ENCODE assay signal across 29 mouse cellular contexts in genomic region chr5:38365521-38365920, GRCm38 (mm10). TPM values are rescaled to one million over a fixed set of nuclear protein-coding genes. Genes with fewer than 3 reads are reported as not detected.
DNase-seq lines count a peak whose midpoint lies in the region; ATAC-seq and TF ChIP-seq lines count a peak whose summit lies in the region.
"Had no signal": no experiment of that assay in that cellular context is flagged by ENCODE, and none has a peak within 500 bp of the region (broad histone marks: within the 10 kb centered on the region; RNA-seq: fewer than 3 reads in every experiment).

No protein-coding gene starts in this region.

- no peaks in the 10 kb centered on the region for H3K36me3 ChIP-seq in forebrain, embryonic 12.5 days (replicated peaks)
- H3K36me3 ChIP-seq in forebrain, postnatal 0 days (ENCODE audit: insufficient read depth): no peaks in the 10 kb centered on the region
- no peaks in the 10 kb centered on the region for H3K36me3 ChIP-seq in embryonic facial prominence, embryonic 15.5 days
- no peaks in the 10 kb centered on the region for H3K36me3 ChIP-seq in intestine, postnatal 0 days (ENCODE audit: control insufficient read depth, insufficient read depth)
- H3K36me3 ChIP-seq: embryonic facial prominence, embryonic 13.5 days; forebrain, embryonic 10.5 days; forebrain, embryonic 15.5 days; heart, embryonic 12.5 days; hindbrain, embryonic 15.5 days had no signal

- no peak overlapping the region for H3K4me2 ChIP-seq in forebrain, embryonic 12.5 days
- H3K4me2 ChIP-seq in forebrain, postnatal 0 days (ENCODE audit: low read depth): no peak overlapping the region
- no peak overlapping the region for H3K4me2 ChIP-seq in embryonic facial prominence, embryonic 15.5 days (replicated peaks)
- no peak overlapping the region for H3K4me2 ChIP-seq in intestine, postnatal 0 days (replicated peaks; ENCODE audit: low read depth)
- H3K4me2 ChIP-seq: forebrain, embryonic 15.5 days had no signal

- ATAC-seq in forebrain, embryonic 12.5 days (ENCODE audit: low FRiP score): 0 out of 2 replicates have a peak, but pooled peaks have one; percentile 7
- ATAC-seq in forebrain, postnatal 0 days: no peak
- ATAC-seq in embryonic facial prominence, embryonic 15.5 days (ENCODE audit: insufficient number of reproducible peaks, low FRiP score, low TSS enrichment, low read depth): 0 out of 2 replicates have a peak, but pooled peaks have one; percentile 15
- ATAC-seq in intestine, postnatal 0 days: no peak
- ATAC-seq: activated CD4-positive, CD25-positive, alpha-beta regulatory T cell, adult 4 months; forebrain, embryonic 15.5 days; intestine, embryonic 16.5 days; Patski had no signal

- WGBS in forebrain, embryonic 12.5 days: 19% methylated on average over 2 of the region's 2 CpGs
- 40% methylated on average over 2 of the region's 2 CpGs for WGBS in forebrain, postnatal 0 days
- 43% methylated on average over 2 of the region's 2 CpGs for WGBS in embryonic facial prominence, embryonic 15.5 days
- 57% methylated on average over 2 of the region's 2 CpGs for WGBS in intestine, postnatal 0 days

- H3K4me1 ChIP-seq in forebrain, embryonic 12.5 days: peaks cover 18% of the 10 kb centered on the region
- peaks cover 11% of the 10 kb centered on the region; the same call in 1 of the 2 replicates for H3K4me1 ChIP-seq in forebrain, postnatal 0 days (ENCODE audit: insufficient read depth)
- peaks cover 25% of the 10 kb centered on the region for H3K4me1 ChIP-seq in embryonic facial prominence, embryonic 15.5 days
- no peaks in the 10 kb centered on the region for H3K4me1 ChIP-seq in intestine, postnatal 0 days (replicated peaks; ENCODE audit: control insufficient read depth, insufficient read depth, low read length)

- no peak overlapping the region for H3K27ac ChIP-seq in forebrain, embryonic 12.5 days
- H3K27ac ChIP-seq in forebrain, postnatal 0 days (ENCODE audit: low read depth, low read length): no peak overlapping the region
- H3K27ac ChIP-seq in embryonic facial prominence, embryonic 15.5 days (replicated peaks): no peak overlapping the region
- H3K27ac ChIP-seq in intestine, postnatal 0 days (ENCODE audit: low read depth, low read length): no peak overlapping the region
- H3K27ac ChIP-seq: embryonic facial prominence, embryonic 13.5 days; forebrain, embryonic 15.5 days; gastrocnemius, adult 2 months; hindbrain, embryonic 15.5 days had no signal

- TF ChIP-seq CTCF in forebrain, postnatal 0 days (IDR thresholded peaks at IDR 0.05; ENCODE audit: low read depth): no peak
- no peak for TF ChIP-seq CTCF in intestine, postnatal 0 days (IDR thresholded peaks at IDR 0.05; ENCODE audit: low read depth)

- H3K27me3 ChIP-seq in forebrain, embryonic 12.5 days: no peaks in the 10 kb centered on the region; the same call in 1 of the 2 replicates
- no peaks in the 10 kb centered on the region for H3K27me3 ChIP-seq in forebrain, postnatal 0 days (ENCODE audit: insufficient read depth, low read length)
- H3K27me3 ChIP-seq in embryonic facial prominence, embryonic 15.5 days: no peaks in the 10 kb centered on the region
- H3K27me3 ChIP-seq in intestine, postnatal 0 days (replicated peaks; ENCODE audit: control insufficient read depth, insufficient read depth, low read length): no peaks in the 10 kb centered on the region
- H3K27me3 ChIP-seq: embryonic facial prominence, embryonic 13.5 days; forebrain, embryonic 15.5 days; hindbrain, embryonic 15.5 days; Patski had no signal

- no peak overlapping the region for H3K9ac ChIP-seq in forebrain, embryonic 12.5 days
- no peak overlapping the region for H3K9ac ChIP-seq in forebrain, postnatal 0 days
- no peak overlapping the region for H3K9ac ChIP-seq in embryonic facial prominence, embryonic 15.5 days
- H3K9ac ChIP-seq in intestine, postnatal 0 days (ENCODE audit: low read depth, low read length): no peak overlapping the region
- H3K9ac ChIP-seq: embryonic facial prominence, embryonic 13.5 days; forebrain, embryonic 15.5 days; heart, embryonic 12.5 days; hindbrain, embryonic 15.5 days had no signal

- no peak for DNase-seq in forebrain, postnatal 0 days
- DNase-seq in 3T3-L1 (ENCODE audit: low read depth, low spot score): peak; percentile 29
- peak; percentile 24 for DNase-seq in retina, postnatal 7 days (ENCODE audit: low read depth, low spot score)
- no peak for DNase-seq in embryo, embryonic 9.5 days (ENCODE audit: extremely low spot score)
- DNase-seq: adrenal gland, postnatal 25 days; cerebellum, adult 2 months; cerebellum, postnatal 10 days; embryo, embryonic 11 days; gastrocnemius, adult 2 months; gastrocnemius, postnatal 25 days had no signal

- no peaks in the 10 kb centered on the region for H3K9me3 ChIP-seq in forebrain, embryonic 12.5 days
- H3K9me3 ChIP-seq in forebrain, postnatal 0 days (ENCODE audit: low read length): no peaks in the 10 kb centered on the region
- no peaks in the 10 kb centered on the region for H3K9me3 ChIP-seq in embryonic facial prominence, embryonic 15.5 days (replicated peaks)
- no peaks in the 10 kb centered on the region for H3K9me3 ChIP-seq in intestine, postnatal 0 days (ENCODE audit: control insufficient read depth)
- H3K9me3 ChIP-seq: embryonic facial prominence, embryonic 13.5 days; forebrain, embryonic 10.5 days; forebrain, embryonic 15.5 days; heart, embryonic 12.5 days; hindbrain, embryonic 15.5 days had no signal

- no peak overlapping the region for H3K4me3 ChIP-seq in forebrain, embryonic 12.5 days (replicated peaks)
- no peak overlapping the region for H3K4me3 ChIP-seq in forebrain, postnatal 0 days (ENCODE audit: low read depth, low read length)
- no peak overlapping the region for H3K4me3 ChIP-seq in embryonic facial prominence, embryonic 15.5 days (replicated peaks)
- H3K4me3 ChIP-seq in intestine, postnatal 0 days (ENCODE audit: low read depth, low read length): no peak overlapping the region
- H3K4me3 ChIP-seq: embryonic facial prominence, embryonic 13.5 days; erythroblast, embryonic 14.5 days; forebrain, embryonic 10.5 days; forebrain, embryonic 15.5 days; gastrocnemius, adult 2 months; heart, embryonic 12.5 days; hindbrain, embryonic 15.5 days had no signal

RNA-seq across cellular contexts. Expression of gene Drd5, which starts 46.4 kb away (rescaled TPM):
- polyA plus RNA-seq in forebrain, embryonic 12.5 days (2016; fragmentation: Nextera tagmentation; extraction: Ambion mirVana): 0.06 TPM in 1 of 2 replicates, not detected in the other
- total RNA-seq in forebrain, postnatal 0 days (2014; rRNA removed): 0.69 and 2.9 TPM in 2 replicates
- polyA plus RNA-seq in forebrain, postnatal 0 days (2015; fragmentation: Nextera tagmentation; extraction: Ambion mirVana): 0.74 and 1.3 TPM in 2 replicates
- 0.11 TPM in 1 of 2 replicates, not detected in the other for polyA plus RNA-seq in embryonic facial prominence, embryonic 15.5 days (2015; fragmentation: Nextera tagmentation; extraction: Ambion mirVana)
- not detected in 2 replicates for polyA plus RNA-seq in intestine, postnatal 0 days (2015; fragmentation: Nextera tagmentation; extraction: Ambion mirVana)
- total RNA-seq: adrenal gland, adult 18-20 months; adrenal gland, postnatal 25 days; gastrocnemius, adult 2 months; gastrocnemius, postnatal 25 days; granulocyte monocyte progenitor cell, adult 5-6 weeks; heart, adult 8-10 months; heart, postnatal 25 days; MEL had no signal
- polyA plus RNA-seq: activated CD4-positive, CD25-positive, alpha-beta regulatory T cell, adult 4 months; C2C12; erythroblast, embryonic 14.5 days; forebrain, embryonic 10.5 days; heart, embryonic 12.5 days; hindbrain, embryonic 11.5 days; intestine, embryonic 16.5 days; Patski had no signal

Comparison
In these comparisons a context has a peak if more than half of its experiments do, and no peak if none do; other contexts are left out.
1. ATAC-seq: peak in forebrain, embryonic 12.5 days (single experiment) and embryonic facial prominence, embryonic 15.5 days (single experiment); none in forebrain, postnatal 0 days (single experiment) and intestine, postnatal 0 days (single experiment).
2. DNase-seq: peak in 3T3-L1 (single experiment) and retina, postnatal 7 days (single experiment); none in forebrain, postnatal 0 days (single experiment) and embryo, embryonic 9.5 days (single experiment).